Mouse (Mus musculus) frontal cortex, postnatal 25 days (tissue): Measurements from ENCODE around the gene Tnnc1.

ENCODE experiments used
- DNase-seq, 2 experiments: peaks; one replicate each; pipeline ENCODE4 v3.0.0; 2022; ENCODE audit warnings: low spot score in 2 of 2

The Tnnc1 gene

GRCm38 (mm10) chr14:31208084-31208483 lies at the start of gene Tnnc1:
Gene Tnnc1, plus strand, starts transcription at chr14:31208312.
- DNase-seq, result no peak

DNA sequence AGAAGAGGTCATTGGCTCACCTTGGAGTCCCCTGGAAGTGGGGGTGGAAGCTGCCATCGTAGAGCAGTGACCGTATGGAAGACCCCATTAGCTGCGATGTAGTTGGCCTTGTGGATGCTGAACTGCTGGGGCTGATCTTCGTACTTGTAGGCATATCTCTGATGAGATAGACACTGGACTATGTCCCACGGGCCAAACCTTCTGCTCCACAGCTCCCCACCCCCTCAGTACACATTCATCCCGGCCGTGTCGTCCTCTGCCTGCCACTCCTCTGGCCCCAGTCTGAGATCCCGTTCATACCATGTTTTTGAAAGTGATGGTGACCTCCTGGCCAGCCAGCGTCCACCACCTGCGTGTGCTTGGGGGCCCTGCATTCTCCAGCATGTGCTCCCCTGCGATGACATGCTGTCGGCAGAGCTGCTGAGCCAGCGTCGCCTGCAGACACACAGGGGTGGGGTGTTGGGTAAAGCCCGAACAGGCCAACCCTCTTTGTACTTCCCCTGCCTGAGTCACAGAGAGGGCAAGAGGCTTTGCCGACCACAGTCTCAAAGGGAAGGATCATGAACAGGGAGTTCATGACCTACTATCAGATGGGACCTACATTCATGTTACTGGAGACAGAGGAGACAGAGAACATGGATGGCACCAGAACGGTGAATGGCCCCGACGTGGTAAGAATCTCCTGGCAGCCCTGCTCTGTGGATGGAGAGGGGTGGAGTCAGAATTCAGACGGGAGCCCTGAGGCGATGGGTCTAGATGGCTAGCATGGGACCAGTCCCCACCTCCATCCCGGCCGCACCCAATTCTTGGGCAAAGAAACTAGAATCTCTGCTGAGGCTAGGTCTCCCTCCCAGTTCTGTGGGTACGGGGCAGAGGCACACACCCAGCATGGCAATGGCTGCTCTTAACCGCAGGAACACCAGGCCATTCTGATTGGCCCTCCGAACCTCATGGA lies 47.6 kb upstream of the Tnnc1 start:
- no peak for DNase-seq

DNA sequence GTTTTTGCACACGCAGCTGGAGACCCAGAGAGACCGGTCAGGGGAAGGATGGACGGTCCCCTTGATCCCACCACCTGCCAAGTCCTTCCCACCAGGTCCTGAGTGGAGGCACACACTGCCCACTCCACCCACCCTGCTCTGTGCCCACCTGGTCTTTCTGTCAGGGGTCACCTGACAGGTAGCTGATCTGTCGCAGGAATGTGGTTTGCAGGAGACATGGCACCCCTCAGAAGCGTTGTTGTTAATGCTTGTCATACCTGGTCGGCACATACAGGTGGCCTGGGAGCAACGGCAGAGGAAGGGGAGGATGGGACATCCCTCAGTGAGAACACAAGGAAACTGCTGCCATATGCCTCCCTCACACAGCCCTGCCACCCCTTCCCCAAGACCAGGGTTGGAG lies 46.9 kb upstream of the Tnnc1 start:
- no peak for DNase-seq

- no peak for DNase-seq
These were observed 46.5 kb upstream of the Tnnc1 start for GRCm38 (mm10) chr14:31161638-31162037.

- DNase-seq, result no peak
These were observed 44.0 kb upstream of the Tnnc1 start for GRCm38 (mm10) chr14:31164067-31164466.

GRCm38 (mm10) chr14:31165010-31165409 lies 43.1 kb upstream of the Tnnc1 start:
- no peak for DNase-seq

DNA sequence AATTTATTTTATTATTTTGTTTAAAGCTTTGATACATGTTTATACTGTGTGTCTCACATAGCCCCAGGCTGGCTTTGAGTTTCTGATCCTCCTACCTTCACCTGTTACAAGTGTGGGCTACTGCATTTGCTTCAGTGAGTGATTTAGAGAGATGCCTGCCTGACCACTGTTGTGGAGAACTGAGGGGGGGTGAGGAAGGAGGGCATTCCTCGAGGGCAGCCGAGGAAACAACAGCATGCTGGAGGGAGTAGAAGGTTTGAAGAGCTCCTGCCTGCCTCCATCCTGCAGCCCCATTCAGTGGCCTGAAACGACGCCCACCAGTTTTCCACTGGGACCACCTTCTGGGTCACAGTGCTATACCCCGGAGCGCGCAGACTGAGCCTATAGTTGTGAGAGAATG lies 42.7 kb upstream of the Tnnc1 start:
- no peak for DNase-seq

GRCm38 (mm10) chr14:31165991-31166630 lies 42.0 kb upstream of the Tnnc1 start:
- DNase-seq, result no peak

GRCm38 (mm10) chr14:31166827-31167226 lies 41.3 kb upstream of the Tnnc1 start:
- DNase-seq, result no peak

DNA sequence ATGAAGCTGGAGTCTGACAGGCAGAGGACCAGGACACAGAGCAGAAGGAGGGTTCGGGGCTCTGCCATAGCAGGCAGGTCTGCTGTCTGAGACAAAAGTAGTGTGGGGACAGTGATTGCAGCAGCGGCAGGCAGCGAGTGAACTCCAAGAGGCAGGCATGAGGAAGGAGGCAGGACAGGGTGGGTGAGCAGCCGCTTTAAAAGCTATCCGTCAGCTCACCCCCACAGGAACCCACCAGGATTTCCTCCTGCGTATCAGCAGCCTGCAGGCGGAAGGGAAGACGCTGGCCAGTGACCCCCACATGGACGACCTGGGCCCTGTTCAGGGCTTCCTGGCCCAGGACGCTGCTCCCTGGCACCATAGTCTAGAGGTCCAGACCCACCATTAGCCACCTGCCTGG lies 39.7 kb upstream of the Tnnc1 start, which contains the start of gene Stab1:
Gene Stab1 (minus strand): TSS at position 217 of the 400 bp plus-strand sequence.
- DNase-seq, result no peak

DNA sequence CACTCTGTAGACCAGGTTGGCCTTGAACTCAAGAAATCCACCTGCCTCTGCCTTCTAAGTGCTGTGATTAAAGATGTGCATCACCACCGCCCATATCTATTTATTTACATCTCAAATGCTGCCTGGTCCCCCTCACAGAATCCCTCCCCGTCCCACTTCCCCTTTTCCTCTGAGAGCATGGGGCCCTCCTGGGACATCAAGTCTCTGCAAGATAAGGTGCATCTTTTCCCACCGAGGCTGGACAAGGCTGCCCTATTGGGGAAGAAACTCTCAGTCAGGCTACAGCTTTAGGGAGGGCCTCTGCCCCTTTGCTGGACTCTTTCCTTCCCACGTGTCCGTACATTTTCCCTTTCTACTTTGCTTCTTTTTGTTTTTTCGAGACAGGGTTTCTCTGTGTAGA lies 38.6 kb upstream of the Tnnc1 start:
- no peak for DNase-seq

GRCm38 (mm10) chr14:31170963-31171362 lies 37.1 kb upstream of the Tnnc1 start:
- no peak for DNase-seq

GRCm38 (mm10) chr14:31171386-31171785 lies 36.7 kb upstream of the Tnnc1 start:
- no peak for DNase-seq

- no peak for DNase-seq
These were observed 36.3 kb upstream of the Tnnc1 start for GRCm38 (mm10) chr14:31171821-31172220.

GRCm38 (mm10) chr14:31172781-31173455 lies 35.2 kb upstream of the Tnnc1 start:
- DNase-seq, result no peak

DNA sequence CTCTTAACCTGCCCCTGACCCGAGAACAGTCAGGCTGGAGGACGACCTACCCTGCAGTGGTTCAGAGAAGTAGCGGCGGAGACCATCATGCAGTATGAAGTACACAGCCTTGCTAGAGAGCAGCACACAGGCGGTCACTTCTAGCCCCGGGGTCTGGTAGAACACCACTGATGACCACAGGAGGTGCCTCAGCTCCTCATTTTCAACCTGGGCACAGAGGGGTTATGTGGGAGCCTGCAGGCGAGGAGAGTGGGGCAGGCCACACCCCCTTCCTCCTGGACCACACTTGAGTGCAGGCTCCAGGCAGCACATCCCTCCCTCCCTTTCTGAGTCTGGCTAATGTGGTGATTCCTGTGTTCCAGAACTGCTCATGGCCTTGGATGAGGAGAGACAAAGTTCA lies 34.6 kb upstream of the Tnnc1 start:
- no peak for DNase-seq

- DNase-seq, result no peak
These were observed 30.8 kb upstream of the Tnnc1 start for GRCm38 (mm10) chr14:31177287-31177686.

DNA sequence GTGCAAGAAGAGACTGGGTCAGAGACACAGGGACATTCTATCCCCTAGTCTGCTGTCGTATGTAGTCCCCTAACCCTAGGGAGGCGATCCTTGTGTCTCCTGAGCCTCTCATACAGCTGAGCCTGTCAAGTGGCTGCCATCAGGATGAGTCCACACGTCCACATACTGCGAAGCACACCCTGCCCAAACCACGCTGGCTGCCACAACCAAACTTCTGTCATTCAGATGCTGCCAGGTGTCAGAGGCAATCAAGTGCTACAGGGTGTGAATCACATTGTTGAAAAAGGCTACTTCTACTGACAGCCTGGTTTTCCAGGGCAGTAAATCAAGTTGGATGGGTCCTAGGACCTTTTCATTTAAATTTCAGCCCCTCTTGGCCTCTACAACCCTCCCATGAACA lies 30.4 kb upstream of the Tnnc1 start:
- DNase-seq, result no peak

GRCm38 (mm10) chr14:31179677-31180365 lies 28.3 kb upstream of the Tnnc1 start:
- DNase-seq, result no peak

GRCm38 (mm10) chr14:31181512-31181911 lies 26.6 kb upstream of the Tnnc1 start:
- DNase-seq, result no peak

- DNase-seq, result no peak
These were observed 25.3 kb upstream of the Tnnc1 start for GRCm38 (mm10) chr14:31182786-31183290.

- no peak for DNase-seq
These were observed 24.6 kb upstream of the Tnnc1 start for GRCm38 (mm10) chr14:31183541-31183940.
